Mouse (Mus musculus) MEL (cell line): ENCODE measurements around the gene Ergic1. TPM values are rescaled to one million over a fixed set of nuclear protein-coding genes. Genes with fewer than 3 reads are reported as not detected.

Experiments used
- DNase-seq: peaks from one replicate; pipeline ENCODE4 v3.0.0; 2011; ENCODE audit warnings: low read depth, low spot score
- H3K27ac ChIP-seq: 2 replicates; pipeline ENCODE4 v1.5.1; 2012; ENCODE audit warnings: low read depth, mild to moderate bottlenecking, control low read depth, low read length, moderate library complexity; ENCODE audit not compliant: control insufficient read depth
- H3K27me3 ChIP-seq, 2 experiments: fragments of 150-350 bp in 1 of 2; sonication (generic) in 1 of 2; 2 replicates each; pipeline ENCODE4 v1.6.1; 2012; ENCODE audit warnings: low read length in 2 of 2, mild to moderate bottlenecking in 2 of 2, improper control_type of control experiment in 1 of 2, moderate library complexity in 1 of 2; ENCODE audit not compliant: insufficient read depth in 2 of 2, control insufficient read depth in 1 of 2
- H3K36me3 ChIP-seq, 2 experiments: 2 replicates each; pipeline ENCODE4 v1.6.1; 2012 to 2014; ENCODE audit warnings: low read length in 2 of 2, improper control_type of control experiment in 1 of 2, inconsistent platforms in 1 of 2, mild to moderate bottlenecking in 1 of 2; ENCODE audit not compliant: insufficient read depth in 2 of 2, control insufficient read depth in 1 of 2
- H3K4me1 ChIP-seq, 2 experiments: fragments of 150-350 bp in 1 of 2; sonication (generic) in 1 of 2; 2 replicates each; pipeline ENCODE4 v1.6.1; 2012; ENCODE audit warnings: low read length in 2 of 2, improper control_type of control experiment in 1 of 2, mild to moderate bottlenecking in 1 of 2; ENCODE audit not compliant: insufficient read depth in 2 of 2, control insufficient read depth in 1 of 2
- H3K4me3 ChIP-seq, 2 experiments: fragments of 150-350 bp in 1 of 2; sonication (generic) in 1 of 2; 2 replicates each; pipeline ENCODE4 v1.5.1; 2012; ENCODE audit warnings: low read depth in 2 of 2, low read length in 2 of 2, mild to moderate bottlenecking in 2 of 2, moderate library complexity in 2 of 2, control low read depth in 1 of 2, improper control_type of control experiment in 1 of 2; ENCODE audit not compliant: control insufficient read depth in 1 of 2, insufficient read depth in 1 of 2
- H3K79me2 ChIP-seq: 2 replicates; pipeline ENCODE4 v1.6.1; 2012; ENCODE audit warnings: mild to moderate bottlenecking, low read length, moderate library complexity; ENCODE audit not compliant: control insufficient read depth, poor library complexity, insufficient read depth
- H3K9ac ChIP-seq: 2 replicates; pipeline ENCODE4 v1.6.1; 2012; ENCODE audit warnings: low read depth, mild to moderate bottlenecking, control low read depth, low read length, moderate library complexity; ENCODE audit not compliant: control insufficient read depth, poor library complexity, severe bottlenecking
- H3K9me3 ChIP-seq: fragments of 150-350 bp; sonication (generic); replicated peaks from 2 replicates; pipeline ENCODE4 v1.6.1; 2012; ENCODE audit warnings: mild to moderate bottlenecking, low read length, improper control_type of control experiment, moderate library complexity; ENCODE audit not compliant: insufficient read depth
- CHD2 ChIP-seq: IDR thresholded peaks from 2 replicates; pipeline ENCODE4 v1.6.1; 2011; ENCODE audit warnings: low read length, improper control_type of control experiment
- CTCF ChIP-seq, 3 experiments: IDR thresholded peaks in 2 of 3; conservative IDR thresholded peaks in 1 of 3; 2 replicates each; pipeline ENCODE4 v1.5.1; 2011 to 2012; ENCODE audit warnings: low read length in 3 of 3, low read depth in 2 of 3, mild to moderate bottlenecking in 2 of 3, improper control_type of control experiment in 1 of 3, inconsistent platforms in 1 of 3, mixed read lengths in 1 of 3, moderate library complexity in 1 of 3; ENCODE audit not compliant: control insufficient read depth in 1 of 3, insufficient read depth in 1 of 3, poor library complexity in 1 of 3, severe bottlenecking in 1 of 3
- E2F4 ChIP-seq: IDR thresholded peaks from 2 replicates; pipeline ENCODE4 v1.6.1; 2011; ENCODE audit warnings: low read depth, low read length, improper control_type of control experiment, borderline replicate concordance
- ELF1 ChIP-seq: IDR thresholded peaks from 2 replicates; pipeline ENCODE4 v1.6.1; 2014; ENCODE audit warnings: low read depth, mild to moderate bottlenecking, inconsistent platforms, low read length, improper control_type of control experiment, moderate library complexity
- EP300 ChIP-seq, 2 experiments: IDR thresholded peaks; 2 replicates each; pipeline ENCODE4 v1.6.1; 2011; ENCODE audit warnings: improper control_type of control experiment in 2 of 2, low read length in 2 of 2, low read depth in 1 of 2, mild to moderate bottlenecking in 1 of 2
- GATA1 ChIP-seq: IDR thresholded peaks from 2 replicates; pipeline ENCODE4 v1.6.1; 2011; ENCODE audit warnings: low read depth, low read length, improper control_type of control experiment
- HCFC1 ChIP-seq: IDR thresholded peaks from 2 replicates; pipeline ENCODE4 v1.6.1; 2012; ENCODE audit warnings: low read depth, mild to moderate bottlenecking, inconsistent platforms, low read length, improper control_type of control experiment, moderate library complexity
- JUND ChIP-seq: IDR thresholded peaks from 2 replicates; pipeline ENCODE4 v1.6.1; 2011; ENCODE audit warnings: low read depth, mild to moderate bottlenecking, improper control_type of control experiment, low read length
- KAT2A ChIP-seq: conservative IDR thresholded peaks from 2 replicates; pipeline ENCODE4 v1.6.1; 2012; ENCODE audit warnings: low read depth, low read length, improper control_type of control experiment, inconsistent platforms
- MAFK ChIP-seq: IDR thresholded peaks from 2 replicates; pipeline ENCODE4 v1.6.1; 2011; ENCODE audit warnings: low read depth, mild to moderate bottlenecking, low read length, improper control_type of control experiment, borderline replicate concordance
- MEF2A ChIP-seq: IDR thresholded peaks from 2 replicates; pipeline ENCODE4 v1.6.1; 2014; ENCODE audit warnings: low read depth, mild to moderate bottlenecking, inconsistent platforms, low read length, improper control_type of control experiment; ENCODE audit not compliant: poor library complexity, insufficient replicate concordance, severe bottlenecking; ENCODE audit errors: extremely low read depth
- MXI1 ChIP-seq: IDR thresholded peaks from 2 replicates; pipeline ENCODE4 v1.6.1; 2011; ENCODE audit warnings: mild to moderate bottlenecking, low read depth, low read length, improper control_type of control experiment
- MYB ChIP-seq: IDR thresholded peaks from 2 replicates; pipeline ENCODE4 v1.6.1; 2011; ENCODE audit warnings: mild to moderate bottlenecking, low read depth, low read length, improper control_type of control experiment
- NRF1 ChIP-seq: IDR thresholded peaks from 2 replicates; pipeline ENCODE4 v1.6.1; 2014; ENCODE audit warnings: low read depth, mild to moderate bottlenecking, inconsistent platforms, low read length, improper control_type of control experiment, moderate library complexity; ENCODE audit not compliant: poor library complexity, insufficient read depth, severe bottlenecking
- POLR2AphosphoS2 ChIP-seq: IDR thresholded peaks from 2 replicates; pipeline ENCODE4 v1.6.1; 2011; ENCODE audit warnings: low read length, improper control_type of control experiment
- POLR2AphosphoS5 ChIP-seq: IDR thresholded peaks from 2 replicates; pipeline ENCODE4 v1.6.1; 2012; ENCODE audit warnings: low read depth, borderline replicate concordance, mild to moderate bottlenecking, inconsistent platforms, low read length, moderate library complexity, mixed read lengths
- SIN3A ChIP-seq: IDR thresholded peaks from 2 replicates; pipeline ENCODE4 v1.6.1; 2012; ENCODE audit warnings: low read length, improper control_type of control experiment, inconsistent platforms
- SMC3 ChIP-seq: IDR thresholded peaks from 2 replicates; pipeline ENCODE4 v1.6.1; 2011; ENCODE audit warnings: low read depth, low read length, improper control_type of control experiment
- TAL1 ChIP-seq: IDR thresholded peaks from 2 replicates; pipeline ENCODE4 v1.6.1; 2012; ENCODE audit warnings: mild to moderate bottlenecking, inconsistent platforms, low read length, moderate library complexity, mixed read lengths
- UBTF ChIP-seq: IDR thresholded peaks from 2 replicates; pipeline ENCODE4 v1.6.1; 2012; ENCODE audit warnings: low read depth, mild to moderate bottlenecking, inconsistent platforms, low read length, improper control_type of control experiment, moderate library complexity, borderline replicate concordance; ENCODE audit not compliant: insufficient read depth
- USF1 ChIP-seq: IDR thresholded peaks from 2 replicates; pipeline ENCODE4 v1.6.1; 2014; ENCODE audit warnings: low read depth, mild to moderate bottlenecking, inconsistent platforms, low read length, improper control_type of control experiment, moderate library complexity
- USF2 ChIP-seq, 2 experiments: IDR thresholded peaks; 2 replicates each; pipeline ENCODE4 v1.6.1; 2011 to 2012; ENCODE audit warnings: improper control_type of control experiment in 2 of 2, low read length in 2 of 2, borderline replicate concordance in 1 of 2, inconsistent platforms in 1 of 2, low read depth in 1 of 2, mild to moderate bottlenecking in 1 of 2; ENCODE audit not compliant: insufficient read depth in 1 of 2
- ZC3H11A ChIP-seq: IDR thresholded peaks from 2 replicates; pipeline ENCODE4 v1.6.1; 2012; ENCODE audit warnings: low read depth, mild to moderate bottlenecking, inconsistent platforms, low read length, improper control_type of control experiment
- ZMIZ1 ChIP-seq: IDR thresholded peaks from 2 replicates; pipeline ENCODE4 v1.6.1; 2012; ENCODE audit warnings: low read depth, mild to moderate bottlenecking, inconsistent platforms, low read length, improper control_type of control experiment, moderate library complexity
- ZNF384 ChIP-seq: IDR thresholded peaks from 2 replicates; pipeline ENCODE4 v1.6.1; 2012; ENCODE audit warnings: low read depth, mild to moderate bottlenecking, inconsistent platforms, low read length, improper control_type of control experiment
- polyA plus RNA-seq, 2 experiments: library from polyadenylated mRNA; stranded (reverse) in 1 of 2; unstranded in 1 of 2; fragments of >175 nt in 1 of 2; fragments of >200 nt in 1 of 2; gene quantifications; 2 replicates each; pipeline versions ENCODE4 v1.2.1 to v1.2.4; 2012; ENCODE audit warnings: low replicate concordance in 2 of 2, low read depth in 1 of 2; ENCODE audit not compliant: insufficient read length in 2 of 2, insufficient read depth in 1 of 2, missing spikeins in 1 of 2
- total RNA-seq: library from RNA; depleted of rRNA; stranded (reverse); fragments of 300-350 nt; gene quantifications from 2 replicates; pipeline ENCODE4 v1.2.3, GENCODE M21; 2012

Gene Ergic1
- total and polyA plus RNA-seq, 3 experiments, result 78.5 to 730 (median 95.6) TPM

GRCm38 (mm10) chr17:26623991-26624390 lies 62.7 kb downstream of the Ergic1 start:
- no peak overlapping the region for H3K9ac ChIP-seq
- no peaks in the 10 kb centered on the region for H3K27me3 ChIP-seq
- TF ChIP-seq JUND (no peak), ZMIZ1 (no peak), ZNF384 (no peak), MYB (no peak)
- TF ChIP-seq, all 39 proteins: peak for 0
- DNase-seq, result no peak
- Histone ChIP-seq H3K36me3 (peaks cover 0 to 7% of the 10 kb centered on the region in 2 experiments; a peak in 1 of 4 replicates), H3K27ac (no peak overlapping the region), H3K4me3 (no peak overlapping the region), H3K9me3 (no peaks in the 10 kb centered on the region), H3K4me1 (no peaks in the 10 kb centered on the region), H3K79me2 (no peaks in the 10 kb centered on the region)

GRCm38 (mm10) chr17:26624999-26625398 lies 63.7 kb downstream of the Ergic1 start:
- Histone ChIP-seq H3K27me3 (no peaks in the 10 kb centered on the region), H3K9ac (no peak overlapping the region), H3K36me3 (peaks cover 0 to 7% of the 10 kb centered on the region in 2 experiments; a peak in 1 of 4 replicates), H3K9me3 (no peaks in the 10 kb centered on the region), H3K4me3 (no peak overlapping the region), H3K27ac (no peak overlapping the region), H3K4me1 (no peaks in the 10 kb centered on the region), H3K79me2 (no peaks in the 10 kb centered on the region)
- no peak for DNase-seq
- no peak for TF ChIP-seq HCFC1
- TF ChIP-seq ZNF384, result no peak
- no peak for TF ChIP-seq KAT2A
- no peak for TF ChIP-seq ELF1
- no peak for TF ChIP-seq E2F4
- no peak for TF ChIP-seq SMC3
- no peak for TF ChIP-seq MAFK
- TF ChIP-seq JUND, result no peak

GRCm38 (mm10) chr17:26625521-26626010 lies 64.3 kb downstream of the Ergic1 start:
- Histone ChIP-seq H3K9me3 (no peaks in the 10 kb centered on the region), H3K36me3 (peaks cover 0 to 7% of the 10 kb centered on the region in 2 experiments; a peak in 1 of 4 replicates), H3K27ac (no peak overlapping the region), H3K79me2 (no peaks in the 10 kb centered on the region), H3K4me3 (no peak overlapping the region), H3K4me1 (no peaks in the 10 kb centered on the region), H3K27me3 (no peaks in the 10 kb centered on the region), H3K9ac (no peak overlapping the region)
- TF ChIP-seq NRF1 (no peak), MEF2A (no peak), EP300 (IDR thresholded peaks at IDR 0.05; ENCODE audit: low read depth in 1 of 2, low read length in 2 of 2) (no peak), UBTF (no peak), GATA1 (no peak), ZC3H11A (no peak), CHD2 (no peak), USF1 (no peak), SIN3A (no peak), CTCF (IDR thresholded peaks at IDR 0.05 in 2 of 3, conservative IDR thresholded peaks at IDR 0.05 in 1 of 3; ENCODE audit: control insufficient read depth in 1 of 3, insufficient read depth in 1 of 3, low read depth in 2 of 3, low read length in 3 of 3, poor library complexity in 1 of 3, severe bottlenecking in 1 of 3) (no peak), USF2 (IDR thresholded peaks at IDR 0.05; ENCODE audit: borderline replicate concordance in 1 of 2, insufficient read depth in 1 of 2, low read depth in 1 of 2, low read length in 2 of 2) (no peak), SMC3 (no peak), POLR2AphosphoS5 (no peak), KAT2A (no peak), MXI1 (no peak), MAFK (no peak), POLR2AphosphoS2 (no peak), TAL1 (no peak)
- DNase-seq, result no peak
